Mouse (Mus musculus): ENCODE results near the gene Eif2b3.
A peak's percentile ranks its signal among the peaks of the same experiment; 100 is the strongest.

Eif2b3 gene

DNA sequence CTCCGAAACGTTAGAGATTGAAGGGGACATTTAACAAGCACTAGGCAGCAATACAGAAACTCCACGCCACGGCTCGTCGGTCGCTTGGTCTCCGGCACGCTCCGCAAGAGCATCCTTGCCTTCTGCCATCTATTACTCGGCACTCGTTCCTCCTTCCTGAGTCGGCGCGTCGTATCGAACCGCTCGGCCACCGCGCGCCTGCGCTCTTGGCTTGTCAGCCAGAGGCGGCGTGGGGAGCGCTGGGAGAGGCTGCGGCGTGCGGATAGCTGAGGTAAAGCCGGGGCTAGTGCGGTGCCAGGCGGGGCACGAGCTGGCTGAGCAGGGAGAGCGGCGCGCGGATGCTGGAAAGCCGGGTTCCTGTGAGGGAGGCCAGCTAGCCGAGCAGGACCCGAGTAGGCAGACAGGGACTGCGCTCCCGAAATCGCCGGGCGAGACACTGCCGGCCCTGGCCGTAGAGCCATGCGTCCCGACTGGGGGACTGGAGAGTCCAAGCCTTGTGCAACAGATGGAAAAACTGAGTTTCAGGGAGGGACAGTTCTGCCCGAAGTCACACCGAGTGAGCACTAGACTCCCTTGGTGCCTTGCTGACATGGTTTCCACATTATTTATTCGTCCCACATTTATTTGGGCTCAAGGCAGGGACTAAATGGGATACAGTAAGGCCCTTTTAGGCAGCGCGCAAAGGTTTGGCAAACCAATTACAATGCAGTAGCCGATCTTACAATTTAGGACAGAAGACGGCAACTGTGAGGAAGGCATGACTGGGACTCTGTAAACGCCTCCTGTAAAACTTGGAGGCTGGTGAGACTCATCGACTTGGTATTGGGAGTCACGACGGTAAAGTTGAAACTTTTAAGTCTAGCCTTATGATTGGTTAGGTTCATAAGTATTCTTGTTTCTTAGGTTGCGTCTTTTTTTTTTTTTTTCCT is at the start of gene Eif2b3:
TSS of gene Eif2b3 (plus strand) at position 197 of the 929 bp plus-strand sequence.
- peak; percentile 88 for DNase-seq

DNA sequence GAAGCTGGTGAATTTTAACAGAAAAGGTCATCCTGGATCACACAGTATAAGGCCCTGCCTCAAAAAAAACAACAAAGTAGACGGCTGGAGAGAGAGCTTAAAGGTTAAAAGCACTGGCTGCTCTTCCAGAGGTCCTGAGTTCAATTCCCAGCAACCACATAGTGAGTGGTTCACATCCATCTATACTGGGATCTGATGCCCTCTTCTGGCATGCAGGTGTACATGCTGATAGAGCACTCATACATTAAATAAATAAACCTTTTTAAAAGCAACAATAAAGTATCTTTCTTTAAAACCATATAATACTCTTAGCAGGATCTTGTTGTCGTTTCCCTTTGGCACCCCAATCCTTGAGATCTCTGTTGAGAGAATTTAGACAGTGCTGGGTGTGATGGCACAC is 42.7 kb upstream of the Eif2b3 start:
- DNase-seq, result no peak

DNA sequence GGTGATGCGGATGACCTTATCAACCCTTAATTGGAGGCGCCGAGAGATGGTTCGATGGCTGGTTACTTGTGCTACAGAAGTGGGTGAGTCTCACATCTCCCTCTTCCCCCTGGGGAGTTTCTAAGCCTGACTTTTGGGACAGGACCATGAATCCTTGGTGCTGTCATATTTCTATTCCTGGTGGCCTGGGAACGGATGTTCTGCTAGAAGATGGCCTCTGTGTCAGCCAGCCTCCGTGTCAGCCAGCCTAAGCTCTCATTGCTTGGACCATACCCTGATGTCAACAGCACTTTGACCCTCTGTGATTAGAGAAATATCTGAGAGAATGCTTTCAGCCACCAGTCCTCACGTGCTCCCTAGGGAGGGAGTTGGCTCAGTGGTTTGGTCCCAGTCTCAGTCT is 33.5 kb upstream of the Eif2b3 start:
- DNase-seq, result no peak

DNA sequence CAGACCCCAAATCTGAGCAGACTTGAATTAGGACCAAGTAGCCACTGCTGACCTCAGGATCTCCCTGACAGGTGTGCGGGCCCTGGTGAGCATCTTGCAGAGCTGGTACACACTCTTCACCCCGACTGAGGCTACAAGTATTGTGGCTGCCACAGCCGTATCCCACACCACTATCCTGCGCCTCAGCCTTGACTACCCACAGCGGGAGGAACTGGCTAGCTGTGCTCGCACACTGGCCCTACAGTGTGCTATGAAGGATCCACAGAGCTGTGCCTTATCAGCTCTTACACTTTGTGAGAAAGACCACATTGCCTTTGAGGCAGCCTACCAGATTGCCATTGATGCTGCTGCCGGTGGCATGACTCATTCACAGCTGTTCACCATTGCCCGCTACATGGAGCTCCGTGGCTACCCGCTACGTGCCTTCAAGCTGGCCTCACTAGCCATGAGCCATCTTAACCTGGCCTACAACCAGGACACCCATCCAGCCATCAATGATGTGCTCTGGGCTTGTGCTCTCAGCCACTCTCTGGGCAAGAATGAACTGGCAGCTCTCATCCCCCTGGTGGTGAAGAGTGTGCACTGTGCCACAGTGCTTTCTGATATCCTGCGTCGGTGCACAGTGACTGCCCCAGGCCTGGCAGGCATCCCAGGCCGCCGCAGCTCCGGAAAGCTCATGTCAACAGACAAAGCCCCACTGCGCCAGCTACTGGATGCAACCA is 32.6 kb upstream of the Eif2b3 start:
- DNase-seq, result peak; percentile 85

DNA sequence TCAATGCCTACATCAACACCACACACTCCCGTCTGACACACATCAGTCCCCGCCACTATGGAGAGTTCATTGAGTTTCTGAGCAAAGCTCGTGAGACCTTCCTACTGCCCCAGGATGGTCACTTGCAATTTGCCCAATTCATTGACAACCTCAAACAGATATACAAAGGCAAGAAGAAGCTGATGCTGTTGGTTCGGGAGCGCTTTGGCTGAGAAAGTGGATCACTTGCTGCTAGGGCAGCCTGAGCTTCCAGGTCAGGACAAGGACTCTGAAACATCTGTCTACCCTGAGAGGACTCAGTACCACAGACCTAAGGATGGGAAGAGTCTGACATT is 32.1 kb upstream of the Eif2b3 start:
- no peak for DNase-seq

DNA sequence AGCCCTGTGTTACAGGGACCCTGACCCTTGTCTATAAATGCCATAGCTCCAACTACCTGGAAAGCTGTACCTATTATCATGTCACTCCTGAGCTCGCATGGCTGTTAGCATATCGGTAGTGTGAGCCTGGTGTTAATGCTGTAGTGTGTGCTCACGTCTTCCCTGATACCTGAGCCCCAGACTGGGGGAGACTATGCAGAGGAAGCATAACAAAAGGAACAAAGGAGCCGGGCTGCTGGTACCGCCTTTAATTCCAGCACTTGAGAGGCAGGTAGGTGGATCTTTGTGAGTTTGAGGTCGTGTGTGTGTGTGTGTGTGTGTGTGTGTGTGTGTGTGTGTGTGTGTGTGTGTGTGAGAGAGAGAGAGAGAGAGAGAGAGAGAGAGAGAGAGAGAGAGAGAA is 29.5 kb upstream of the Eif2b3 start:
- DNase-seq, result no peak

DNA sequence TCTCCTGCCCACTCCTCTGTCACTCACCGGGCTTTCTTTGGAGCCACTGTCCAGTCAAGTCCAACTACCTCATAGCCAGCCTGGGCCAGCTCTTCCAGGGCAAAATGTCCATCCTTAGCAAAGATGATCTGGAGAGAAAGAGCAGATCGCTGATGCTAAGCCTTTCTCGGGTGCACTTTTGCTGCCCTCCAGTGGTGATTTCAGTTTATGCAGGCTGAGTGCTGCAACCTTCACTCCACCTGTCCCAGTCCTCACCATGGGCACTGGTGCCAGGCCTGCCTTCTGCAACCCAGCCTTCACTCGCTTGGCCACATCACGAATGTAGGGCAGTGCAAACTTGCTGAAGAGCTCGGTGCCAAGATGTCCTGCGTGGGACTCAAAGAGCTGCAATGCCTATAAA is 27.8 kb upstream of the Eif2b3 start:
- peak; percentile 87 for DNase-seq

DNA sequence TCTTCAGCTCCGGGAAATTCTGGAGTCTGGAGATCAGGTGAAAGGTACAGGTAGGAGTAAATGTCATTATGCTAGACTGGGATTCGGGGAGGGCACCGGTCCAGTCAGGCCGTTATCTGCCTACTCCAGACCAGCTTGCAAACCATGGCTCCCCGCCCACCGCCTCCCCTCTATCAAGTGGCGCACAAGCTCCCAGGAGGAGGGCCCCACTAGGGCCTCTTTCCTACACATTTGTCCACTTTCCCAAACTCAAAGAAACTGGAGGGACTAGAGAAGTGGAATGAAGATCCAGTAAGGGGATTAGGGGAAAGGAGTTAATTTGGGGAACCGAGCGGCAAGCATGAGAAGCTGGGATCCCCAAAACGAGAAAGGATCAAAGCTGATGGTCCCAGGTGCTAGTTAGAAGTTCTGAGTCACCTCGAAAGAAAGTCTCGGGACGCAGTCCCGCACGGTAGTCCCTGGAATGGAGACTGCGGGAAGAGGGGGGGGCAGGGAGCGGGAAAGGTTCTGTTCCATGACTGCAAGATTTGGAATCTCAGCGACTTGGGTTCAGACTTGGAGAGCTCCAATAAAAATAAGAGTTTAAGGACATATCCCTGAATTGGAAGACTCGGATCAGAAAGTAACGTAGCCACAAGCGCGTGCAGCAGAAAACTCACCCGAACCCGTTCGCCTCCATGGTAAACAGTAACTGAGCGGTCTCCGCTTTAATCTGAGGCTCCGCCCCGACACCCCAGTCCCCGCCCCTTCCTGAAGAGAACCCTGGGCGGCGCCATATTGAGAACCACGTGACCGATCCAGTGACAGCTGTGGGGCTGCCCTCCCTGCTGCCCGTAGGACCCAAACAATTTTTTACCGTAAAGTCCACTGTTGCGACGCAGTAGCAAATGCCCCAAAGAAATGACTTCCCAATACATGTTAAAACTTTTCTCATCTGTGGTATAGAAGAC is 25.3 kb upstream of the Eif2b3 start, which contains the start of gene Urod:
TSS of gene Urod (minus strand) at position 742 of the 950 bp plus-strand sequence.
- peak; percentile 95 for DNase-seq

DNA sequence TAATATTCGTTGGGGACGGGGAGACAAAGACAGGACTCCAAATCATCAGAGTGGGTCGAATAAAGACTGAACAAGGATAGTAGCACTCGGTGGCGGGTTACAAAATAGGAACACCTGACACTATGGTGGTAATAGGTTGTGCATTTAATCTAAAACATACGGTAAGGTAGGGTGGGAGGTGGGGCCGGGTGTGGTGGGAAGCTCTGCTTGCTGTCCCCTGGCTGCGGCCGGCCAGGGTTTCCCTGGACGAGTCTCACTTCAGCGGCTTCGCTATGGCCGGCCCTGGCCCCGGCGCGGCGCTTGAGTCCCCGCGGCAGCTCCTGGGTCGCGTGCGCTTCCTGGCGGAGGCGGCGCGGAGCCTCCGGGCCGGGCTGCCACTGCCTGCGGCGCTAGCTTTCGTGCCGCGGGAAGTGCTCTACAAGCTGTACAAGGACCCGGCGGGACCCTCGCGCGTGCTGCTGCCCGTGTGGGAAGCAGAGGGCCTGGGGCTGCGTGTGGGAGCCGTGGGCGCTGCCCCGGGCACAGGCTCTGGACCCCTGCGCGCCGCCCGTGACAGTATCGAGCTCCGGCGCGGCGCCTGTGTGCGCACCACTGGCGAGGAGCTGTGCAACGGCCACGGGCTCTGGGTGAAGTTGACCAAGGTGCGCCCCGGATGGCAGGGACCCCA is 23.9 kb upstream of the Eif2b3 start, which contains the start of gene Hectd3:
TSS of gene Hectd3 (plus strand) at position 187 of the 667 bp plus-strand sequence.
- DNase-seq, result peak; percentile 48

DNA sequence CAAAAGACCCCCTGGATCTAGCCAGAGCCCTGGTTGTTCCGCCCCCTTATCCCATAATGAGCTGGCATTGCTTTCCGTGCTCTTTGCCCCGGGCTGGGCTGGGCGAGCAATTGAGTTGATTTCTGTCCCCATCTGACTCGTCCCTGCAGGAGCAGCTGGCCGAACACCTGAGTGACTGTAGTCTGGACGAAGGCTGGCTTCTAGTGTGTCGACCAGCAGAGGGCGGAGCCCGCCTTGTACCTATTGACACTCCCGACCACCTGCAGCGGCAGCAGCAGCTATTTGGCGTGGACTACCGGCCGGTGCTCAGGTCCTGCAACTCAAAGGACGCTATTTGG is 23.4 kb upstream of the Eif2b3 start:
- peak; percentile 77 for DNase-seq

DNA sequence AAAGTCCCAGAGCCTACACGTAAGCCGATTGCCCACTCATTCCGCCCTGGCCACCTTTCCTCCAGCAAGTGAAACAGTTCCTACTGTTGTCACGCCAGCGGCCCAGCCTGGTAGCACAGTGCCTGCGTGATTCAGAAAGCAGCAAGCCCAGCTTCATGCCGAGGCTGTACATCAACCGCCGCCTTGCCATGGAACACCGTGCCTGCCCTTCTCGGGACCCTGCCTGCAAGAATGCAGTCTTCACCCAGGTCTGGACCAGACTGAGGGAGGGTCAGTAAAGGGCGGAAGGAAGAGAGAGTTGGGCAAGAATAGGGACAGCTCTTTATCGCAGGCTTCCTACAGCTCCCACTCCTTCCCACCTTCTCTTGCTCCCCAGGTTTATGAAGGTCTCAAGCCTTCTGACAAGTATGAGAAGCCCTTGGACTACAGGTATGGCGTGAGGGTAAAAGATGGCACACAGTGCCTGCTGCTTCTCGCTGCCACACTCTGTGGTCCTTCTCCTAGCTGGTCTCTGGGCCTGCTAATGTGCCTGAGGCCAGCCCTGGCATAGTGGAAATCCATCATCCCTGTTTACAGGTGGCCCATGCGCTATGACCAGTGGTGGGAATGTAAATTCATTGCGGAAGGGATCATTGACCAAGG is 19.6 kb upstream of the Eif2b3 start:
- no peak for DNase-seq

DNA sequence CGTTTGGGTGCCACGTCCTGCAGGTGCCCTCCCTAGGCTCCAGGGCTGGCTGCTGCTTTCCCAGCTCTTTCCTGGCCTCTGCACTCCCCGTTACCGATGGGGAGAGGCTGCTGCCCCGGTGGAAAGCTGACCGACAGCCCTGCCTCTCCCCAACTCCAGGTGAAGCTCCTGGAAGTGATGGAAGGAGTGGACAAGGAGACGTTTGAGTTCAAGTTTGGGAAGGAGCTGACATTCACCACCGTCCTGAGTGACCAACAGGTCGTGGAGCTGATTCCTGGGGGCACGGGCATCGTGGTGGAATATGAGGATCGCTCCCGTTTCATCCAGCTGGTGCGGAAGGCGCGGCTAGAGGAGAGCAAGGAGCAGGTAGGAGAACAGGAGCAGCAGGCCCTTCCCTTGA is 17.2 kb upstream of the Eif2b3 start:
- DNase-seq, result no peak

DNA sequence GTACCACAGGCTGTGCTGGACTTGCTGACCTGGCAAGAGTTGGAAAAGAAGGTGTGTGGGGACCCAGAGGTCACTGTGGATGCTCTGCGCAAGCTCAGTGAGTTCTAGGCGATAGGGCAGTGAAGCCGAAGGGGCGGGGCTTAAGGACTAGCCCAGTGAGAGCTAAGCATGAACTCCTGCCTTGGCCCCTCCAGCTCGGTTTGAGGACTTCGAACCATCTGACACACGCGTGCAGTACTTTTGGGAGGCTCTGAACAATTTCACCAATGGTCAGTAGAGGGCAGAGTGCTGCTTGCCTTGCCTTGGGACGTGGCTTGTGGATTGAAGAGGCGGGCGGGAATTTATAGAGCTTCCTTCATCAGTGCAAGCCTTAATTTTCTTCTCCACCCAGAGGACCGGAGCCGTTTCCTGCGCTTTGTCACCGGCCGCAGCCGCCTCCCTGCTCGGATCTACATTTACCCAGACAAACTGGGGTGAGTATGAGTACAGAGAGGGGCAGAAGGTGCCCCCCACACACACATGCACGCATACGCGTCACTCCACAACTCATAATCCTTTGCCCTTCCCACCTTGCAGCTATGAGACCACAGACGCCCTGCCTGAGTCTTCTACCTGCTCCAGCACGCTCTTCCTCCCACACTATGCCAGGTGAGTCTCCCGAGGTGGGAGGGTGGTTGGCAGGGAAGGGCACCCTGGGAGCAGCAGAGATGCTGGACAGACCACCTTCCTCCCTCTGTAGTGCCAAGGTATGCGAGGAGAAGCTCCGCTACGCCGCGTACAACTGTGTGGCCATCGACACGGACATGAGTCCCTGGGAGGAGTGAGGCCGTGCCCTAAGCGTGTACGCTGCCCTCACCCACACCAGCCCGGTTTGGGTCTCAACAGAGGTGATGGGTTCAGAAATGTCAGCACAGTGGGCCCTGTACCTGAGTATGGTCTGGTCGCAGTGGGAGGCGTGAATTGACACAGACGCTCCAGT is 16.4 kb upstream of the Eif2b3 start:
- DNase-seq, result peak; percentile 54

DNA sequence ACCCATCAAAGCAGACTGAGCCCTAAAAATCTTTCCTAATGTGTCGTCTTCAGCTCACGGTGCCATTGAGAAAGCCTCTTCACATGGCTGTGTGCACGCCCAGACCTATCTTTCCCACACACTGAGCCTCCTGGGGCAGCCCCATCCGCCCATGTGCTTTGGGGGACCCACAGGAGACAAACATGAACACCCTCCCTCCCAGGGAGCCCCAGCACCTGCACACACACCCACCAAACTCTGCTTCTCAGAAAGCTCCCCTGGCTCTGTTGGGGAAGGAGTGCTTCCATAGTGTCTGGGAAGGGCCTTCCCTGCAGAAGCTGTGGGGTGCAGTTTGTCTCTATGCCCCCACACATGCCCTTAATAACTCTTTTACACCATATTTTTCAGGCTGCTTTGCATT is 14.6 kb upstream of the Eif2b3 start:
- DNase-seq, result no peak

DNA sequence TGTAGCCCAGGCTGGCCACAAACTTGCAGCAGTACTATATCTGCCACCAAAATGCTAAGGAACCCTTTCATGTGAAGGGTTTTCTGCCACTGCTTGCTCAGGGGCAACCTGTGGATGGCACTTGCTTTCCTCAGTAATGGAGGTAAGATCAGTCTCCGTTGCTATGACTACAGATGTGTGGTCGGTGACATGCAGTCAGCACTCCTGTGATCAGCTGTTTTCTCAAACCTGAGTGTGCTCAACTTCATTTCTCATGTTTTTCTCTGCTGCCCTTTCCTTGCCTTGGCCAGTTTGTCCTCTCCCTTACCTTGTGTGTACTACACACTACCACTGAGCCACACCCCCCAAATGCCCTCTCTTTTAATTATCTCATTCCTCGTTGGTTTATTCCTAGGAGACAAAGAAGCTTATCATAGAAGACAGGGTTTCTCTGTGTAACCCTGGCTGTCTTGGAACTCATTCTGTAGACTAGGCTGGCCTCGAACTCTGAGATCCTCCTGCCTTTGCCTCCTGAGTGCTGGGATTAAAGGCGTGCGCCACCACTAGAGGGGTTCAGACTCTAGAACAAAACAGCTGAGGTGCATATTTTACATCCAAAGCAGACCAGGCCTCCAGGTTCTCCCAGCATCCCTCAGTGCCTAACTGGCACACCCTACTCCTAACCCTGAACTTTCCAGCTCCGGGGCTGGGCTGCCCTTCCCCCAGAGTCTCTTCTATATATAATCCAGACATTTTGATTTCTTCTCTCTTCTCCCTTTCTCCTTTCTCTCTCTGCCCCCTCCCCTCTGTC is 13.4 kb upstream of the Eif2b3 start:
- DNase-seq, result no peak

DNA sequence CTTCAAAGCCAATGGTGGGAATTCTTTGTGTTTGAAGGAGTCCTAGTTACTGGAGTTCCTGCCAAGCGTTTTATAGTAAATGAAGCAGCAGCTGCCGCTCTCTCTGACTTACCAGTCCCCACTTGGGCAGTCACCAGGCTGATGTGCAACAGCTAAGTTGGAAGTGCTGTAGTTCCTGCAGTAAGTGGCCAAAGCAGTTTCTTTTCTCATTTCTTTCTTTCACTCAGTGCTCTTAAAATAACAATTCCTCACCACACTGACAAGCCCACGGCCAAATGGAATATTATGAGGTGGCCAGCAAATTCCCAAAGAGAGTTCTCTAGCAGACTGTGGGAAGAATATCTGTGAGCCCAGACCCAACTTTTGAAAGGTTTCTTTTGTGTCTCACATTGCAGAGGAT is 12.1 kb upstream of the Eif2b3 start:
- DNase-seq, result no peak

DNA sequence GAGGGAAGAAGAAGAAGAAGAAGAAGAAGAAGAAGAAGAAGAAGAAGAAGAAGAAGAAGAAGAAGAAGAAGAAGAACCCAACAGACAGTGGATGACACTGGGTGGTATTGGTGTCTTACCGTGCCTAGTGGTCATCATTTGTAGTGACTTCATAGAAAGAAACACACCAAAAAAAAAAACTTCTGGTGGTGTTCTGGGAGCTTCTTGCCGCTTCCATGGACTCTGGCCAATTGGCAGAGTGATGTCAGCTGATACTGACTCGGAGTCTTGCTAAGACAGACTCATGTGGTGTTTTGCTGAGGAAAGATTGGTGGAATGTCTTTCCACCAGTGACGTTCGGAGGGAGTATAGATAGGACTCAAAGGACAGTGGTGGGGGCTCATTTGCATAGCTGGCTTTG is 9.0 kb upstream of the Eif2b3 start:
- no peak for DNase-seq

DNA sequence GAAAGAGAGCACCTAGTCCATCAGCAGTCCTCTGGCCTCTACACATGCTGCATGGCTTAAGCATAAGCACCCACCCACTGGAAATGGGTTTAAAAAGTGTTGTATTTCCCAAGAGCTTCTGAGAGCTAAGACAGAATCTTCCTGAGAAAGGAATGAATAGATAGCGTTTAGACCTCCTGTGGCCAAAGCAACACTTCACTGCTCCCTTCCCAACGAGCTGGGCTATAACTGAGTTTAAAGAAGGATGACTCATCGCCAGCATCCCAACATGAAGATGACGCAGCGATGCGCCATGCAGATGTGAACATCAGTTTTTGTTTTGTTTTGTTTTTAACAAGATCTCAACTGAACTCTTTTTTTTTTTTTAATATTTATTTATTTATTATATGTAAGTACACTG is 5.6 kb upstream of the Eif2b3 start:
- DNase-seq, result no peak

DNA sequence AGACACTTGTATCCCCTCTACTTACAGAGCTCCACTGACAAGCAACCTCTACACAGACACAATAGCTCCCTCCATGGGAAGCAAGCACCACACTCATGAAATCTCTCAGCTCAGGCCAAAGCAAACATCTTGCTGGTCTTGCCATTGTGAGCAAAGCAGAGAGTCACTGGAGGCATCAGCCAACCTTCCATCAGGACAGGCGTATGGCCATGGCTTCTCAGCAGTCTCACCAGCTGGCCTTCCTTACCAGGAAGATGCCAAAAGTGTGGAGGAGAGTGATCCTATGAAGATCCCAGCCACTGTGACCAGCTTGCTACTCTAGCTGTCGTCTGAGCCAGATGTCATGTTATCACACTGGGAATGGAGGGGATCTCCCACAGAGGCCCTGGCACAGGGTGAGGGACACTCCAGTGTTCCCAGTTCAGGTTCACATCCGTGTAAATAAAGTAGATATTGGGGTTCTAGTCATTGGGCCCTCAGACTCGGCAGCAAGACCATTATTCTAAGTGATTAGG is 4.2 kb upstream of the Eif2b3 start:
- DNase-seq, result no peak

DNA sequence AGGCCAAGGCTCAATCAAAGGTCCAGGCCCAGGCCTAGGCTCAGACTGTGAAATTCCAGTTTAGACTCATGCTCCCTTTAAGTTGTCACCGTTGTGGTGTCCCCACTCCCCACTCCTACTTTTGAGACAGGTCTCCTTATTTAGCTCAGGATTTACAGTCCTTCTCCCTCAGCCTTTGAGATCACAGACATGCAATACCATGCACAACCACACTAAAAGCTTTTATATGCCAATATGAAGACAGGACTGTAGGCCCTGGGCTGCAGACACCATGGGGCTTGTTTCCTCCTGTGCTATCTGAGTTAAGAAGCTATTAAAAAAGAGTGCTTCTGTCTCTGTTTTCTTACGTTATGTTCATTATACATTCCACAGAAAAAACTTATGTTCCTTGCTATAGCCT is 1.5 kb upstream of the Eif2b3 start:
- DNase-seq, result no peak
